Mouse (Mus musculus): Measurements from ENCODE around the gene Mat2b. TPM values are rescaled to one million over a fixed set of nuclear protein-coding genes. Genes with fewer than 3 reads are reported as not detected.

Gene Mat2b
- total RNA-seq (2014; rRNA removed): 27.0 and 41.3 TPM in 2 replicates
- polyA plus RNA-seq (2015; fragmentation: Nextera tagmentation; extraction: Ambion mirVana): 41.5 and 41.9 TPM in 2 replicates

DNA sequence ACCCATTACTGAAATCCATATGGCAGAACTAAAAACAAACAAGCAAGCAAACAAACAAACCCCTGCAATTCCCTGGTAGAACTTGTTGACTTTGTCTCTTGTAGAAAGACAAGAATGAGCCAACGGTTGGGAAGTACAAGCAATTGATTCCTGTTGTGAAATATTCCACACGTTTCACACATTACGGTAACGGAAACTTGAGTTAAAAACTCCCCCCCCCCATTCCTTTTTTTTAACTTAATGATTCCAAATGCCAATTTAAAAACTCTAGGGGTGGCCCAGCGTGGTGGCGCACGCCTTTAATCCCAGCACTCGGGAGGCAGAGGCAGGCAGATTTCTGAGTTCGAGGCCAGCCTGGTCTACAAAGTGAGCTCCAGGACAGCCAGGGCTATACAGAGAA is at the start of gene Mat2b:
Gene Mat2b, minus strand, starts transcription at position 101 of the 400 bp plus-strand sequence.
- no peaks in the 10 kb centered on the region for H3K9me3 ChIP-seq (ENCODE audit: low read length)
- H3K4me3 ChIP-seq (ENCODE audit: low read depth, low read length): peak within 1 kb of the TSS; percentile 93
- H3K27ac ChIP-seq (ENCODE audit: low read depth, low read length): peak within 1 kb of the TSS; percentile 86
- DNase-seq (ENCODE audit: low spot score) (no peak), ATAC-seq (ENCODE audit: low FRiP score) (no peak)
- peak within 1 kb of the TSS; percentile 83 for H3K9ac ChIP-seq (replicated peaks; ENCODE audit: low read length, poor library complexity, severe bottlenecking)
- H3K4me1 ChIP-seq (ENCODE audit: insufficient read depth, low read length): peaks cover 8% of the 10 kb centered on the region; the same call in 1 of the 2 replicates
- TF ChIP-seq CTCF (IDR thresholded peaks at IDR 0.05): no peak
- no peaks in the 10 kb centered on the region for H3K36me3 ChIP-seq (ENCODE audit: insufficient read depth, low read length)
- H3K4me2 ChIP-seq (ENCODE audit: low read depth, low read length, poor library complexity, severe bottlenecking): peak within 1 kb of the TSS; percentile 85
- 85% methylated on average over 9 of the region's 9 CpGs for WGBS
- H3K27me3 ChIP-seq (ENCODE audit: insufficient read depth, low read length): no peaks in the 10 kb centered on the region

DNA sequence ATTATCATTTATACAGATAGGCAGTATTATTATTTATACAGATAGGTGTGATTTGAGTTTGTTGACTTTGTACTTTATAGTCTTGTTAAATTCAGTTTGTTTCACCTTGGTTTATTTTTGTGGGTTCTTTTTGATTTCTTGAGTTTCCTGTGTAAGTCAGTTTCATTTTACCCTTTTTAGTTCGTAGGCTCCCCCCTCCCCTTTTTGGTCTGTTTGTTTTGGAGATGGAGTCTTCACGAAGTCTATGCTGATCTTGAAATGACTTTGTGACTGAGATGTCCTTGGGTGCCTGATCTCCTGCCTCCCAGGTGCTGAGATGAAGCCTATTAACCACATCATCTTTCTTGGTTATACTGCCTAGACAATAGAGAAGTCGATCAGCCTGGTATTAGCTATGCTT is 49.3 kb upstream of the Mat2b start:
- Histone ChIP-seq H3K4me2 (ENCODE audit: low read depth, low read length, poor library complexity, severe bottlenecking) (no peak overlapping the region), H3K27me3 (ENCODE audit: insufficient read depth, low read length) (no peaks in the 10 kb centered on the region), H3K4me1 (ENCODE audit: insufficient read depth, low read length) (no peaks in the 10 kb centered on the region), H3K4me3 (ENCODE audit: low read depth, low read length) (no peak overlapping the region), H3K9me3 (ENCODE audit: low read length) (no peaks in the 10 kb centered on the region), H3K36me3 (ENCODE audit: insufficient read depth, low read length) (peaks cover 8% of the 10 kb centered on the region), H3K27ac (ENCODE audit: low read depth, low read length) (no peak overlapping the region), H3K9ac (replicated peaks; ENCODE audit: low read length, poor library complexity, severe bottlenecking) (no peak overlapping the region)
- TF ChIP-seq CTCF (IDR thresholded peaks at IDR 0.05): no peak
- DNase-seq (ENCODE audit: low spot score): no peak
- no peak for ATAC-seq (ENCODE audit: low FRiP score)
- 86% methylated on average over 3 of the region's 3 CpGs for WGBS

DNA sequence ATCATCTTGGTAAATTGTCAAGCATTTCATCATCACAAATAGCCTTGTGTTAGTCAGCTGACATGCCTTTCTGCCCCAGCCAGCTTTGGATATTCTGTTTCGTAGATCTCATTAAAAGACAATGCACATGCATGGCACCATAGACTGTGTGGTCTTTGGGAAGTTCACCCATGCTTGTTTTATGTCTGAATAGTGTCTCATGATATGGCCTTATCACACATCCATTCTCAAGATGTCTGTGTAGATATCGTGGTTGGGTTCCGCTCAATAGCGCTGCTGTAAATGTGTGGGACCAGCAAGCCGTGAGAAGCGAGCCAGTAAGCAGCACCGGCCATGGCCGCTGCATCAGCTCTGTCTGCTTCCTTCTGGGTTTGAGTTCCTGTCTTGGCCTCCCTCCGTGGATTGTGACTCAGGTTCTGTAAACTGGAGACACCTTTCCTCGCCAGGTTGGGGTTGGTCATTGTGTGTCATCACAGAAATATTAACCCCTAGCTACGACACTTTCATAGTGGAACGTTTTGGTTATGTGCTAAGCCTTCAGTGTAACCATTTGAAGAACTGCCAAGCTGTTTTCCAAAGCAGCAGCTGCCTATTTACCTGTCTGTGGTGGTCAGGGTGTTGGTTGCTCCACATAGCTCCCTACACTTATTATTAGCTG is 46.7 kb upstream of the Mat2b start:
- ATAC-seq (ENCODE audit: low FRiP score) (no peak), DNase-seq (ENCODE audit: low spot score) (no peak)
- Histone ChIP-seq H3K9me3 (ENCODE audit: low read length) (no peaks in the 10 kb centered on the region), H3K4me3 (ENCODE audit: low read depth, low read length) (no peak overlapping the region), H3K4me2 (ENCODE audit: low read depth, low read length, poor library complexity, severe bottlenecking) (no peak overlapping the region), H3K4me1 (ENCODE audit: insufficient read depth, low read length) (no peaks in the 10 kb centered on the region), H3K27me3 (ENCODE audit: insufficient read depth, low read length) (no peaks in the 10 kb centered on the region), H3K27ac (ENCODE audit: low read depth, low read length) (no peak overlapping the region), H3K9ac (replicated peaks; ENCODE audit: low read length, poor library complexity, severe bottlenecking) (no peak overlapping the region), H3K36me3 (ENCODE audit: insufficient read depth, low read length) (peaks cover 18% of the 10 kb centered on the region)
- 91% methylated on average over 12 of the region's 12 CpGs for WGBS
- TF ChIP-seq CTCF (IDR thresholded peaks at IDR 0.05): no peak

DNA sequence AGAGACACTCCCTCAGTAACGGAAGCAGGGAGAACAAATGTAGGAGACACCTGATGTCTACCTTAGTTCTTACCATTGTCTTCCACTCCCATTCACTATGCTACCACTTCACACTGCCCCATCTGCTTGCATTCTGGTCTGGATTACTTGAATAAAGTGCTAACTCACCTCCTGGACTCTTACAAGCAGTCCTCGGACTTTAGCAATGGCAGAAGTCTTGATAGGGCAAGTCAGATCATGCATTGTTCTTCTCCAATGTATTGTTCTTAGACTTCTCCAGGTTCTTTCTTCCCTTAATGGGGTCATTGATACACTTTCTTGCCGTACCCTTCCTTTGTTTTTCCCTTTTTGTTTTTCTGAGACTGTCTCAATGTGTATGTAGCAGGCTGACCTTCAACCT is 42.4 kb upstream of the Mat2b start:
- Histone ChIP-seq H3K4me2 (ENCODE audit: low read depth, low read length, poor library complexity, severe bottlenecking) (no peak overlapping the region), H3K4me1 (ENCODE audit: insufficient read depth, low read length) (peaks cover 4% of the 10 kb centered on the region; the same call in 1 of the 2 replicates), H3K36me3 (ENCODE audit: insufficient read depth, low read length) (peaks cover 21% of the 10 kb centered on the region), H3K27ac (ENCODE audit: low read depth, low read length) (no peak overlapping the region), H3K27me3 (ENCODE audit: insufficient read depth, low read length) (no peaks in the 10 kb centered on the region), H3K4me3 (ENCODE audit: low read depth, low read length) (no peak overlapping the region), H3K9ac (replicated peaks; ENCODE audit: low read length, poor library complexity, severe bottlenecking) (no peak overlapping the region), H3K9me3 (ENCODE audit: low read length) (no peaks in the 10 kb centered on the region)
- no peak for DNase-seq (ENCODE audit: low spot score)
- ATAC-seq (ENCODE audit: low FRiP score): no peak
- WGBS: 92% methylated on average over 3 of the region's 3 CpGs
- TF ChIP-seq CTCF (IDR thresholded peaks at IDR 0.05): no peak

DNA sequence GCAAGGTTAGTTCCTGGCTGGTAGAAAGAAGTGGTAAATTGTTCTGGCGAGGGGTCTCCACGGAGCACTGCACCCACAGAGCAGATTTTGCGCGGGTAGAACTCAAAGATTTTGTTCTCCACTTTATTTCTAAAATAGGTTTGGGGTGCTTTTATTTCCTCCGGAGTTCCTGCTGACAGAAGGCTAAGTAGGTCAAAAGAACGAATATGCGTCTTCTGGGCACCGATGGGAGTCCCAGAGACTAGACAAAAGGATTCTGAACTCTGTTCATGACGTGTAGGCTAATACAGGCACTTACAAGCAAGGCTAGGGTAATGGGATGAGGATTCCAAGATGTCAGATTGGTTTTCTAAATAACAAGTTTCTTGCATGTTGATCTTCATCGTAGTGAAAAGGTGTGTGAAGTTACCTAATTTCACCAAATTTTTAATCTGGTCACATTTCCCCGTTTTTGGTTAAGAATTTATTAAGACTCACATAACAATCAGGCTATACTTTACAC is 39.3 kb upstream of the Mat2b start:
- DNase-seq (ENCODE audit: low spot score): peak; percentile 4
- Histone ChIP-seq H3K9ac (replicated peaks; ENCODE audit: low read length, poor library complexity, severe bottlenecking) (peak overlapping the region; percentile 87), H3K27ac (ENCODE audit: low read depth, low read length) (peak overlapping the region; percentile 77), H3K36me3 (ENCODE audit: insufficient read depth, low read length) (peaks cover 13% of the 10 kb centered on the region), H3K4me3 (ENCODE audit: low read depth, low read length) (peak overlapping the region; percentile 95), H3K4me1 (ENCODE audit: insufficient read depth, low read length) (peaks cover 4% of the 10 kb centered on the region; the same call in 1 of the 2 replicates), H3K27me3 (ENCODE audit: insufficient read depth, low read length) (no peaks in the 10 kb centered on the region), H3K4me2 (ENCODE audit: low read depth, low read length, poor library complexity, severe bottlenecking) (peak overlapping the region; percentile 84), H3K9me3 (ENCODE audit: low read length) (no peaks in the 10 kb centered on the region)
- TF ChIP-seq CTCF (IDR thresholded peaks at IDR 0.05): no peak
- no peak for ATAC-seq (ENCODE audit: low FRiP score)
- WGBS: 5% methylated on average over 11 of the region's 11 CpGs

Data from midbrain, postnatal 0 days (tissue).